Mouse (Mus musculus) embryo, embryonic 9.5 days (tissue): ENCODE results near the gene Tpm3.

ENCODE experiments used
- DNase-seq: peaks from one replicate; pipeline ENCODE4 v3.0.0-alpha.2; 2017; ENCODE audit errors: extremely low spot score

Gene Tpm3

DNA sequence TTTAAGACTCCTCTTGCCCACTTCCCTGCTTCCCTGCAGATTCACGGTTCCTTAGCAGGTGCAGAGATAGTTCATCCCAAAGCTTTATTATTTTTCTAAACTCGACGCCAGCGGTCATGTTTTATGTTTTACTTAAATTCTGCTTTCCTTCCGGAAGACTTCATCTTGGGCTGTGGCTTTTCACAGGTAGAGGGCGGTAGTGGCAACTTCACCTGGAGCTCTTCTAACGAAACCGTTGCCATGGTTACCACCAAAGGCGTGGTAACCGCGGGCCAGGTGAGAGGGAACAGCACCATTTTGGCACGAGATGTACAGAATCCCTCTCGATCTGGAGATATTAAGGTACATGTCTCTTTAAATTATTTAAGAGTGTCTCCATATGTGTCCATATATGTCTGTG, 64.2 kb downstream of the Tpm3 start:
- no peak for DNase-seq

- DNase-seq: no peak
Observed at GRCm38 (mm10) chr3:90137606-90138005, 65.2 kb downstream of the Tpm3 start.

DNA sequence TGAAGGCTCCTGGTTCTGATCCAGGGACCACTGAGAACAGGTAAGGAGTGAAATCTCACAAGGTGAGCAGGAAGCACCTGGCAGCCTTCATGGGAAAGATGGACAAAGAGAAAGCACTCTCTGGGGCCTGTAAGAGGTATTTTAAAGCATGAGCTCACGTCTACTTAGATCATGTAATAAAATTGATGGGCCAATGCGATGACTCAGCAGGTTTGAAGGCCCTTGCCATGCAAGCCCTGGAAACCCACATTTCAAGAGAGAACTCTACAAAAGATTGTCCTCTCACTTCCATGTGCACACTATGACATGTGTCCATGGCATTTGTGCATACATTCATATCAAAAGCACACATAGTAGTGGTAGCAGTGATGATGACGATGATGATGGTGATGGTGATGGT, 67.5 kb downstream of the Tpm3 start:
- no peak for DNase-seq

DNA sequence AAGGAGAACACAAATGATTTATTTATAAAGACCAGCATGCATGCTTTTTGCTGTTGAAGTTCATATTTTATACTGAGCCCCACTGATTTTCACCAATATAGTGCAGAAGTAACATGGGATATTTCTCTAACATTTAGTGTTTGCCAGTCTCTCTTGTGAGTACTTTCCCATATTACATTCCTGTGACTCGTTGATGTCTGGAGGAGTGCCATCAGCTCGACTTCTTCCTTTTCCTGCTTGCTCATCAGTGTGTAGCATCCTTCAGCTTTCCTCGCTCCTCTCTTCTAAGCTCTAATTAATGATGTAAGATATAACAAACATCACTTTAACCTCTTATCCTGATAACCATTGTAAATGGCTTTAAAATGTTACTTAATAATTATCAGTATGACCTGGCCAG, 73.0 kb downstream of the Tpm3 start:
- no peak for DNase-seq

- DNase-seq: no peak
Observed at GRCm38 (mm10) chr3:90146651-90147050, 74.2 kb downstream of the Tpm3 start.
